Mouse (Mus musculus) olfactory bulb, adult 2 months (tissue): ENCODE measurements around the gene Ralgapa2.

ENCODE experiments used
- CTCF ChIP-seq: fragments of 200-500 bp; IDR thresholded peaks from 2 replicates; pipeline ENCODE4 v1.5.1; 2012; ENCODE audit warnings: low read depth, mild to moderate bottlenecking, low read length, moderate library complexity; ENCODE audit not compliant: insufficient read depth
- POLR2A ChIP-seq: fragments of 200-500 bp; IDR thresholded peaks from 2 replicates; pipeline ENCODE4 v1.6.1; 2012; ENCODE audit warnings: mild to moderate bottlenecking, low read depth, low read length, moderate library complexity; ENCODE audit not compliant: insufficient read depth

GRCm38 (mm10) chr2:146387211-146387610, 124.9 kb downstream of the Ralgapa2 start:
- TF ChIP-seq CTCF (no peak), POLR2A (no peak)
